Mouse (Mus musculus): ENCODE measurements at regions not wholly inside any gene's neighbourhood (a gene's known extent, or its start where the extent isn't known, plus 50 kb on each side); places are given as distances from the start of the nearest gene placed in this dataset.

DNA sequence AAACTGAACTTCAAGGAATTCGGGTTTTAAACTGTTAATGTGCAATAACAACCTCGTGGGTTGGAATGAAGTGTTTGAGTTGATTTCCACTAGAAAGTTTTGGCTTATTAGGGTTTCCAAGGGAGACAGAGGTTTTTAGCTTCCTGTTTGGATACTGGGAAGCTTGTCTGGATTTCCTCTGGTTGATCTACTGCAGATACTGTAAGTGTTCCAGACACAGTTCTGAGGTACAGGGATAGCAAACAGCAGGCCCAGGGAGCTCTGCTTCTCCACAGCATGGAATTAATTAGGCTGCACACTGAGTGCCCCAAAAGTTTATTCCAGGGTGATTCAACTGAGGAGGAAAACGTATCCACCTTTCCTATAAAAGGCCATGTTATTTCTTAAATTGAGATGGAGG, 381.0 kb upstream of the Mpdz start:
- DNase-seq, result no peak

DNA sequence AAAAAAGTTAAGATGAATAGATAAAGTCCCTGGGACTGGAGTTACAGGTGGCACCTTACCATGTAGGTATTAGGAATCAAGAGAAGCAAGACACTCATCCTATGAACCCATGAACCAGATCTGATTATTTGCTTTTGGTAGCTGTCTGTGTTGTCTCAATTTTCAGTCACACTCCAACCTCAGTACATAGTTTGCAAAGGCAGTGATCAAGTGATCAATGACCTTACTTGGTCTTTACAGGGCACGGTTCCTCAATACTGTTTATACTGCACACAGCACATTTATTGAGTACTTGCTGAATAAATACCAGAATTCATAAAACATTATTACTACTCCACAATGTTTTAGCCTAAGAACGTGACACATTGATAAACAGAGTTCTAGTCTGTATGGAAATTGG, 346.7 kb upstream of the Mpdz start:
- DNase-seq, result no peak

DNA sequence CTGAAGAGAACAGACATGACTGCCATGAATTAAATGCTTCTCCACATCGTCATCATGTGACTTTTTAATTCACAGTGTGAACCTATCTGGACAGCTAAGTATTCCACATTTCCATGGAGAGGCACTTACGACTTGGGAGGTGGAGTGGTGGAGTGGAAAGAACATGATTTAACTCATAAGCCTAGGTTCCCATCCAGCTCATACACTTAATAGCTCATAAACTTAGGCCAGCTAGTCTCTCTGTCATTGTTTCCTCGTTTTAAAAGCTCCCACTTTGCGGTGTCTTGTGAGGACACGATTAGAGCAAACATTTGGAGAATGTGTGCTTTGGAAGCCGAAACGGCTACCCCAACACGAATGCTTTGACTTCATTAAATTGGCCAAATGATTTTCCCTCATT, 346.0 kb upstream of the Mpdz start:
- no peak for DNase-seq

DNA sequence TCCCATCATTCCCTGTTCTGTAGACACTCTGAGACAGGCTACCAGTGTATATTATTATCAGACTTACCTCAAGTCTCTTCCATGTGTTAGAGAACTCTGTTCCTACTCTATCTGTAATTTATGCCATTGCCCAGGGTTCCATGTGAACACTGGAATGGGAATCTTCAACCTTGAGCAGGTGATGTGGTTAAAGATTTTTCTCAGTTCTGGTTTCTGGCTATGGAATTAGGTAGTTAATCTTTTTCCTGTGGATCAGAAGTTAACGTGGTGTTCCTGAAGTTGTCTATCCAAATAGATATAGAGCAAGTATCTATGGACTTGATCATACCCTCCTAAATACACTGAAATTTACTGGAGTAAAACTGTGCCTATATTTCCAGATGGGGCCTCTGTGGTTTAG, 339.4 kb upstream of the Mpdz start:
- no peak for DNase-seq

GRCm38 (mm10) chr4:81766705-81767104, 324.1 kb upstream of the Mpdz start:
- DNase-seq, result no peak

- DNase-seq, result peak in 1 of 2 experiments; percentile 41
These were observed 321.6 kb upstream of the Mpdz start for GRCm38 (mm10) chr4:81764026-81764867.

- no peak for DNase-seq
These were observed 320.9 kb upstream of the Mpdz start for GRCm38 (mm10) chr4:81763311-81764025.

DNA sequence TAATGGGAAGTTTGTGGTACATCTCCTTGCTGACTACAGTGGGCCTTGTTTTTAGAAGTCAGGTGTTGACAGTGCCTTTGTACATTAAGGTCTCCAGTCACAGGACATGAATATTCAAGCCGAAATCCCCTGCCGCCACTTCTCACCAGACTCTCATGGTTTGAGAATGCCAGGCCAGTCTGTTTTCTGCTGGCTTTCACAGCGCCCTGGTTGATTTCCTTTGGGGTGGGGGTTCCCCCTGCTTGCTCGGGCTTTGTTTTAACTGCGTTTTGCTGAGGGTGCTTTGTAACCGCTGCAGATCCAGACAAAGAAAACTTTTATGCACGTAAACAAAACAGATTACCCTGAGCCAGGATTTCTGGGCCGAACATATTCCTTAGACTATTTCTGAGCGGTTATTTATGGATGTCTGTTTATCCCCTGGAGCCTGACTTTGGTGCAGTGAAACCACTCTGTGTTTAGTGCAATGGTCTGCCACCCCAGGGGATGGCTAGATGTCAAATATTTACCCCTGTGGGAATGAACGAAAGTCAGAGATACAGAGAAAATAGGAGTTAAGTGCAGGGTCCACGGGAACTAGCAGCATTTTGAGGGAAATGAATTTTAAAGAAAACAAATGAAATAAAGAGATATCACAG, 320.1 kb upstream of the Mpdz start:
- DNase-seq, result no peak

GRCm38 (mm10) chr4:81757905-81758304, 315.3 kb upstream of the Mpdz start:
- no peak for DNase-seq

GRCm38 (mm10) chr4:81744629-81745509, 302.3 kb upstream of the Mpdz start:
- peak; percentile 16 to 36 for DNase-seq

DNA sequence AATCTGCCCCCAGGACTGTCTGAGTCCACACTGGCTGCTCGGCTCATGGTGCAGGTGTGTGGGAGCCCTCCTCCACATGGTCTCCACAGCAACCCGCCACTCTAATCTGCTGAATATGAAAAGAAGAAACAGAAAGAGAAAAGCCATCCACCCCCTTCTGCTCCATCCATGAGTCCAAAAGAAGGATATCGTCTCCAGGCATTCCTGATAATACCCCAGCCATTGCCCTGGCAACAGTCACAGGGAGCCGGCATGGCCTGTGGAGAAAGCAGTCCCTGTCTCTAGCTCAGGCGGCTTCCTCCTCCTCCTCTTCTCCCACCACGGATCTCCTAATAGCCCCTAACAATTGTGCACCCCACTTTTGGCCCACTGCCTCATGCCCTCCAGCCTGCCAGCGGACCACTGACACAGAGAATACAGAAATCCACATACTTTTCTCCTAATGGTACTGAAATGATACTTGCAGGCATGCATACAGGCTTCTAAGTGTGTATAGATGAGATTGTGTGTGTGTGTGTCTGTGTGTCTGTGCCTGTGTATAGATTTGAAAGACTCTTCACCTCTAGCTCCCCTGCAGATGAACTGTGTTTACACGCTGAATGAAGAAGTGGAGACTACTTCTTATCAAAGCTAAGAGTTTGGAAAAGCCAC, 301.5 kb upstream of the Mpdz start:
- no peak for DNase-seq

GRCm38 (mm10) chr4:81742536-81743459, 300.2 kb upstream of the Mpdz start:
- no peak for DNase-seq

- no peak for DNase-seq
These were observed 291.8 kb upstream of the Mpdz start for GRCm38 (mm10) chr4:81734391-81734790.

- DNase-seq, result peak; percentile 21 to 36
These were observed 287.8 kb upstream of the Mpdz start for GRCm38 (mm10) chr4:81730386-81730785.

- no peak for DNase-seq
These were observed 286.3 kb upstream of the Mpdz start for GRCm38 (mm10) chr4:81728961-81729360.

DNA sequence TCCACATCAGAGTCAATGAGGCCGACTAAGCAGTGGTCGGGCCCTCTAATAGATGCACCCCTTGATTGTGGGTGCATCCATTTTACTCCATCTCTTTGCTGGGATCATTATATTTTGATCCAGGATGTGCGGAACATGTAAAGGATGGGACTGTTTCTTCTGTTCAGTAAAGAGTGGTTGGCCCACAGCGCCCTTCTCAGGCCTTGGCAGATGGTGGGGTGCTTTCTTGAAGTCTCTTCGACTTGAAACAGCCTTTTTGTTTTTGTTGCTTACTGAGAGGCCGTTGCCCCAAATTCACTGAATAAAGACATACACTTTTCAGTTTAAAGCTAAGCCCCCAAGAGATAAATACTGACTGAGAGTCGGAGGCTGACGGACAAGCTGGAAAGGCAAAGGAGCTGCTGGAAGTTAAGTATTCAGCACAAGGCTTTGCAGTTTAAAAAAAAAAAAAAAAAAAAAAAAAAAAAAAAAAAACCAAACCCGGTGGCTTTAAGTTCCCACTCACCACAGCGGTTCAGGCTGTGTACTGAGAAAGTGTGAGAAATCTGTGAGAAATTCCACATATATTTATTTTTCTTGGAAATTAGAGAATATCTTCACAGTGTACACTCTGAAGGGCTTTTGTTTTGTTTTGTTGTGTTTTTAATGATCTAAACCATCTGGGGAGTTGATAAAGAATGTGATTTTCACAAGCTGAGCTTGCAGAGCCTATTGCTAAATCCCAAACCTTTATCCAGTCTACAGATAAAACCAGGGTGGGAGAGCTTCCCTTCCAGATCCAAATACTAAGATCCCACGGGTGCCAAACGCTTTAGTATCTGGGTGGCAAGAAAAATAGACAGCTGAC, 285.3 kb upstream of the Mpdz start:
- no peak for DNase-seq

DNA sequence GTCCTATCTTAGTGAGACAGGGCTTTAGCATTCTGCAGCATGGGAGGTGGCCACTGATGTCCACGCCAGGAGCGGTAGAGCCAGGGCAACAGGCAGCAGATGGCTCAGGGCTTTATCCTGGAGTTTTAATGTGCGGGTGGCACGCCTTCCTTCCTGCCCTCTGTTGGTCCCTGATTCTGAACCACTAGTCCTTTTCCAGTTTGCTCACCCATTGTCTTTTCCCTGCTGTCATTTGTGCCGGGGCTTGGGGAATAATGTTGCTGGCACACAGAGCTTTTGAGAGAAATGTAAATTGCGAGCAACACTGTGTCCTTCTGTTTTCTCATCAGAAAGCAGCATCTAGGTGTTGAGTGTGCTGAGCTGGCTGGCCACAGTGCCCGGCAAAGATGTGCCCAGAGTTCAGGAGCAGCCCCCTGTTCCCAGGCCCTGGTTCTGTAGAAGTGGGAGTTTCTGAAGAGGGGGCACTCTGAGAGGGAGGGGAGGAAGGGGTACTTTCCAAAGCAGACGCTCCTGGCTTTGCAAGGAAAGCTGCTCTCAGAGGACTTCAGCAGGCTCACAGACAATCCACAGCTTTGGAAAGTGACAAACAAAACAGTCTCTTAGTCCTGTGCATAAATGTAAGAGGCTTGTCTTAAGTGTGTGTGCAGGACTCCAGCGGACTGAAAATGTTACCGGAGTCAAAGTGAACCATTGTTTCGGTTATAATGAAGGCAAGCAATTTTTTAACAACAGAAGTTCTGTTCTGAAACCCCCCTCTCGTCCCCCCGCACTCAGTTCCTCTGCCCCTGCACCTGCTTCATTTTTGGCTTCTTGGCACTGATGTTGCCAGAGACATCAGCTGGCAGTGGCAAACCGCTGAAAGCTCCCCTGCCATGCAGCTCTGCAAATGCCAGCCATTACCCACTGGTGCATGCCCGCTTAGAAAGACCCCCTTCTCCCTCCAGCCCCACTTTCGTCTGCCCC, 284.4 kb upstream of the Mpdz start:
- DNase-seq, result no peak

DNA sequence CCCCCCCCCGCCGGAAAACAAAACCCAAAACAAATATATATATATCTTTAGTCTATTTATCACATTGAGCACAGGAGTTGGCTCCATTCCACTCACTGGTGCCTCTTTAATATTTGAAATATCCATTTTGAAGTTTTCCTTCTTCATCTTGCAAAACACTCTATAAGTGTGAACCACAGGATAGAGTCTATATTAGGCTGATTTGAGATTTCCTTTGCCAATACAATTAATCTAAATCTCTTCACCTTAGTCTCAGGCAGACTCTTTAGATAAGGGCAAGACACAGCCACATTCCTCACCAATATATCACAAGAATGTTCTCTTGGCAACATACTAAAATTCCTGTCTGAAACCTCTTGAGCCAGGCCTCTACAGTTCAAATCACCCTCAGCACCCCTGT, 282.1 kb upstream of the Mpdz start:
- no peak for DNase-seq

- no peak for DNase-seq
These were observed 269.8 kb upstream of the Mpdz start for GRCm38 (mm10) chr4:81712378-81712777.
